Mouse (Mus musculus) gastrocnemius, postnatal 10 days (tissue): ENCODE results near the gene Ankrd44. TPM values are rescaled to one million over a fixed set of nuclear protein-coding genes. Genes with fewer than 3 reads are reported as not detected.

Experiments
- DNase-seq: peaks from one replicate; pipeline ENCODE4 v3.0.0; 2021; ENCODE audit warnings: mixed read lengths
- total RNA-seq, 2 experiments: library from RNA; stranded (reverse); gene quantifications; 2 replicates each; pipeline ENCODE4 v1.2.3; 2021

Gene Ankrd44
- total RNA-seq, 2 experiments from 2014 or later: 14.5 to 16.9 TPM

DNA sequence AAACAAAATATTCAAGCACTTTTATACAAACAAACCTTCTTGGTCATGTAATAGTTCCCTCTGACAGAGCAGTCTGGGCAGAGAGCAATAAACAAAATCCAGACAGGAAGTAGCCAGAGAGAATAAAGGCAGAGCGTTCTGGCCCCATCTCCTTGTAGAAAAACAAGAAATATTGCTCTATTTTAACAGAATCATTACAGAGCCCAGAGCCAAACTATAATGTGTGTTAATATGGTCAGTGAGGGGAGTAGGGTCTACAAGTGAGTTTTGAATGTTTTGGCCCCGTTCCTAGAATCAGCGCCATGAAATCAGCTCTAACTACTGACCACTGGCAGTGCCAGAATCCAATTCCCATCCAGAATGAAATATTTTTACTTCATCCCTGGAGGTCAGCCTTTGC is 38.3 kb downstream of the Ankrd44 start:
- no peak for DNase-seq

DNA sequence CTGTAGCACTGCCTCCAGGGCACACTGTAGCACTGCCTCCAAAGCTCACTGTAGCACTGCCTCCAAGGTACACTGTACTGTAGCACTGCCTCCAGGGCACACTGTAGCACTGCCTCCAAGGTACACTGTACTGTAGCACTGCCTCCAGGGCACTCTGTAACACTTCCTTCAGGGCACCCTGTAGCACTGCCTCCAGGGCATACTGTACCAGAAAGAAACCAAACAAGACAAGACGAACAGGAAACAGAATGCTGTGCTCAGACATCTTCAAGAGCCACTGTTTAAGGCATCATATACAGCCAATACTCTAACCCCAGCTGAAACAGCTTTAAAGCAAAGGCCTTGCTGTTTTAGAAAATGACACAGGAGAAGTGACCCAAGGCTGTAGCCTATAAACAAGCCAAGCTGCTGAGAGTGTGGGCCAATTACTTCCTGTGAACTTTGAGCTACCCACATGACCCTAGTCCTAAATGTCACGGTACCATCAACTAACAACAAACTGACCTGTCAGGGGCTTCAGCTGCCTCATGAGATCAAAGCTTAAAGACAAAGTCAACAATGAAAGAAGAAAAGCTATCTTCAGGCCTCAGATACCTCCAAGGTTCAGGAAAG is 43.2 kb downstream of the Ankrd44 start:
- DNase-seq: no peak

DNA sequence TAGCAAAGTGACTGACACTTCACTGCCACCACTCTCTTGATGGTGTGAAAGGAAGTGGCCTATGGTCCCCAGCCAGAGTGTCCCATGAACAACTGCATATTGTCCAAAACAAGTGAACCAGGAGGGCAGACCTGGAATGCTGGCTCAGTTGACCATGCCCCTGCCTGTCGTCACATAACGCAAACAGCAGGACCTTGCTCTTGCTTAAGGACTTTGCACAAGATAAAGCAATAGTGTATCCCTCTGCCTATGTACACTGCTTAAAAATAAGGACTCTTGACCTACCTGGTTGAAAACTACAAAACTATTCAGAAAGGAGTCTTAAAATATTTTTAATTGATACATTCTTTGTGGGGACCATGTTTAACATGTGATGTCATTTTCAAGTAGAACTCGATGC is 44.7 kb downstream of the Ankrd44 start:
- no peak for DNase-seq

- DNase-seq: no peak
These were observed 48.6 kb downstream of the Ankrd44 start for GRCm38 (mm10) chr1:54877423-54878073.

- no peak for DNase-seq
These were observed 49.2 kb downstream of the Ankrd44 start for GRCm38 (mm10) chr1:54877014-54877413.

- no peak for DNase-seq
These were observed 52.1 kb downstream of the Ankrd44 start for GRCm38 (mm10) chr1:54874094-54874493.

DNA sequence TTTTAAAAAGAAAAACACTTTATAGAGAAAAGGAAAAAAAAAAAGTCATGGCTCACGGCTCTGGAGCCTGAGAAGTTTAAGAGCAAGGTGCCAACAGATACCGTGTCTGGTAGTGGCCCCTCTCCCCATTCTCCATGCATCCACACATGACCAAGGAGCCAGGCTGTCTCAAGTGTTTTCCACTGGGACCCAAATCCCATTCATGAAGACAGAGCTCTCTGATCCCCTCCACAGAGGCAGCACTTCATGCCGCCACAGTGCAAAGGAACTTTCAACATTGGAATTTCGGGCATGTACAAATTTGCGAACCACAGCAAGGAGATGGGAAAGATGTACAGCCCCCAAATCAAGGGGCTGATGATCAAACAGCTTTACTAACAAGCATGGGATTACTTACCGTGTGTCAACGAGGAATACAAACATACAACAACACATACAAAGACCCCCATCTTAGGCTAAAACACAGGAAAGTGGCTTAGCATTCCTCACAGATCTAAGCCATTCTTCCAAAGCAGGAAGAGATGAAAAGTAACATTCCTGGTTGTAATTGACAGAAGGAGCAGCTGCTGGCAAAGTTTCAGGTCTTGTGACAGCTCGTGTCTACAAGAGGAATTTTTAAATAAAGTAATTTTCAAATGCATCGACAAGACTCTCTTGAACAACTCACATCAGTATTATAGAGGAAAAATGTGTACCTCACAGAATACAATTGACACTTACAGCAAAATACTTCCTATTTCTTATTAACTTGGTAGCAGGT is 53.1 kb downstream of the Ankrd44 start:
- DNase-seq: no peak

- DNase-seq: no peak
These were observed 54.9 kb downstream of the Ankrd44 start for GRCm38 (mm10) chr1:54871321-54871720.

DNA sequence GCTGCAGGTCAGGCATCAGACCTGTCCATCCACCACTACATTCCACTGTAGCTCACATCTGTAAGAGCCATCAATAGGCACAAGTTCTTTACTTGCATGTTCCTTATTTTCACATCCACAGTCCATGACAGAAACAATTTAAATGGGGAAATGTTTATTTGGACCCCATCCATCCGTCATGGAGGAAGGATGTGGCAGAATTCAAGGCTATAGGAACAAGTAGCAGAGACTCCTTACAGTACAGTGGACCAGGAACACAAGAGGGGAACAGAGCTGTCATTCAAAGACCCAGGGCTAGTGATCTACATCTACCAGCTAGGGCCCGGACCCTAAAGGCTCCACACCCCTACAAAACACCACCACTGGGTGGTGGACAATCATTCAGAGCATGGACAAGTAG is 55.6 kb downstream of the Ankrd44 start:
- no peak for DNase-seq

GRCm38 (mm10) chr1:54867226-54867625 is 59.0 kb downstream of the Ankrd44 start:
- no peak for DNase-seq

- no peak for DNase-seq
These were observed 60.1 kb downstream of the Ankrd44 start for GRCm38 (mm10) chr1:54866131-54866530.

DNA sequence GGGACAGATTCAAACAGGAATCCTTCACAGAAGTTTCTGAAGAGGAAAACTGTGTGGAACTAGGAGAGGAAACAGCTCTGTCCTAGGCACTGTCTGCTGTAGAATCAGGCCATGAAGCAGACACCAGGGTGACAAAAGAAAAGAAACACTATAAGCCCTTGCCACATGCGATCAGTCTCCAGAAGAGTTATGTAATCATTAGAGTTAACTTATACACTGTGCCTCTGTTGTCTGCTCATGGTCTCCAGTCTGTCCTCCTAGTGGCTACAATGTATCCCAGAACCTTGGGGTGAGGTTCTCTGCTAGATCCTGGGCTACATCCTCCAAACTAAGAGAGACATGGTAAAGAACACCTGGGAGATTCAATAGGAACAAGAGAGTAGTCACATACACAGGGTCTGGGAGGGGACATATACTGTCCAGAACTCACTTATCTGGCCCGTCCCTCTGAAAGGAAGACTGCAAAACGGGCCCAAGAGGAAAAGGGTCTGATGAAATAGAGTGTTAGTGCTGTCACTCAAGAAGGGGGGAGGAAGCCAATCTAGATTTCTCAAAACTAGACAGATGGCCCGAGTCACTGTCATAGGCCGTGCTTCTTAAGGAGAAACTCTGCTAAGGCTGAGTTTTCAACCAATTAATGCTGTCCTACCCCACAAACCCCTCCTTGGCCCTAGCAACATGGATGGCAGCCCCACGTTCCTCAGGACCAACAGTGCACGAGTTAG is 61.1 kb downstream of the Ankrd44 start:
- DNase-seq: no peak

- DNase-seq: no peak
These were observed 65.8 kb downstream of the Ankrd44 start for GRCm38 (mm10) chr1:54860361-54860760.

- no peak for DNase-seq
These were observed 66.3 kb downstream of the Ankrd44 start for GRCm38 (mm10) chr1:54859876-54860275.

DNA sequence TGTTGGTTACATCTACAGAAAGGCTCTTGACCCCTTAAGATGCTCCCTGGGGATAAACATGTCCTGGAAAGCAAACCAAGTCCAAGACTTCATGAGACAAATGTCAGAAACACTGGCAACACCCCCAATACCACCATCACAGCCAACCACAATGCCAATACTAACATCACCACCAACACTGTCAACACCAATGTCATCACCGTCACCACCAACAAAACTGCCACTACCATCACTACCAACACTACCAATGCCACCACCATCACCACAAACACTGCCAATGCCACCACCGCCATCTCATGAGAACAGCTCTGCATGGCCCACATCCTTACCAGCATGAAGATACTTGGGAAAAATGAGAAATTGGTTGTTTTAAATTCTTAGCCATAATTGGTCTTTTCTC is 67.3 kb downstream of the Ankrd44 start:
- no peak for DNase-seq

DNA sequence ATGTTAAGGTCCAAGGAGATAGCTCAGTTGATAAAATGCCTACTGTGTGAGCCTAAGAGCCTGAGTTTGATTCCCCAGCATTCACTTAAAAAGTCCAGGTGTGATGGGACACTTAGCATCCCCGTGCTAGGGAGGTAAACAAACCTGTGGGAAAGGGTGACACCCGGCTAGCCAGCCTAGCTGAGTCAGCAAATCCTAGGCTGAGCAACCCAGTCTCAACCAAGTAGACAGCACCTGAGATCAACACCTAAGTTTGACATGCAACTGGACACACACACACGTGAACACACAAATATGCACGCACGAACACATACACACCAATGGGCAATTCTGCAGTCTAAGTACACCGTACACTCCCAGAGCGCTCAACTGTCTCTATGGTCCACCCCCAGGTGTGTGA is 69.7 kb downstream of the Ankrd44 start:
- DNase-seq: no peak

- DNase-seq: no peak
These were observed 70.2 kb downstream of the Ankrd44 start for GRCm38 (mm10) chr1:54855970-54856369.

DNA sequence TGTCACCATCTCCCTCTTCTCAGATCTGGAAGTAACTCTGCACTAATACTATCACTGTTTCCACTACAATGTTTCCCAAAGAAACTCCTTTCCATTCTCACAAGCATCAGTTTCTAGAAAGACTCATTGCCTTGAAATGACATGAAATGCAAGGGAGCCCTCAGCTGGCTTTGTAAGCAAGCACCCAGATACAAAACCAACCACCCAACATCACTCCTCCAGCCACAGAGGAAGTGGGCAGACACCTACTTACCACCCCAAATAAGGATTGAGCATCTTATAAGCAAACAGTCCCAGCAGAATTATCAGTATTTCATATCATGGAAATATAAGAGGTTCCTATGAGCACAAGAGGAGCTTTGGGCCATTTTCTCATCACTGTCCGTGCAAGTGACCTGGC is 71.8 kb downstream of the Ankrd44 start:
- no peak for DNase-seq

DNA sequence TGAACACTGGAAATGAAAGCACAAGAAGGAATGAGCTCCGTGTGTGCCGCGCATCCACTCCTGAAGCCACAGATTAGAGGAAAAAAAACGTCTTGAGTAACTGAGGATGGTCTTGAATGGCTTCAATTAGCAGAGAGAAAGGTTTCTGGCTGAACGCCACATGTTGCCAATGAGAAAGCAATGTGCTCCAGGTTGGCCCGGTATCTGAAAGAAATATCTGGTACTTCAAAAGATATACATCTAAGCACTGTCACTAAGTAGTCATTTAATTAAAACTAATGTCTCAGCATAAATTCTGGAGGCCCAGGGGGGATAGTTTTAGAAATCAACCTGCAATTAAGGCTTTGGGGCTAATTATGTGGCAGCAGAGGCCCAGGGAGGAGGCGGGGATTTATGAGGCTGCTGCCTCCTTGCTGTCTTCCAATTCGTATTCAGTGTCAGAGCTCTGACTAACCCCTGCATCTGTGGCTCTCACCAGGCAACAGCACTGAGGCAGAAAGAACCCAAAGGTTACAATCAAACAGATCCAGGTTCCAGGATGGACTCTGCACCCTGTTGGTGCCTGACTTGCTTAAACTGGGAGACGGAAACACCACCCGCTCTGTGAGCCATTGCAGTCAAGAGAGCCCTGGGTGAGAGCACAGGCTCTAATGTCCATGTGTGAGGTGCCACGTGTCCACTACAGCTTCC is 72.7 kb downstream of the Ankrd44 start:
- no peak for DNase-seq

DNA sequence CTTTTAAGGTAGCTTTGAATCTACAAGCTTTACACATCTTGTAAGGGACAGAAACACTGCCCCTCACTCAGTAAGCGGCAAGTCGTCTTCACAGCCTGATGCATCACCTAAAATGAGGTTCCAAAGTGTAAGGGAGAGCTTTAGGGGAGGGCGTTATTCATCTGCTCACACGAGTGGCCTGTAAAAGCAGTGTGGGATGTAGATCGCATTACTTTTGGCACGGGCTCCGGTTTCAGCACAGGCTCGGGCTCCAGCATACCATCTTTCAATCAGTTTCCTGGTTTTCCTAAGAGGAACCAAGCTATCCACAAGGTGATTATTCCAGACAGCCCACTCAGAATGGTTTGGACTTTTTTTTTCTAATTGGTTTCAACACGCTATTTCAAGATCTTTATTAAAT is 74.6 kb downstream of the Ankrd44 start:
- no peak for DNase-seq

DNA sequence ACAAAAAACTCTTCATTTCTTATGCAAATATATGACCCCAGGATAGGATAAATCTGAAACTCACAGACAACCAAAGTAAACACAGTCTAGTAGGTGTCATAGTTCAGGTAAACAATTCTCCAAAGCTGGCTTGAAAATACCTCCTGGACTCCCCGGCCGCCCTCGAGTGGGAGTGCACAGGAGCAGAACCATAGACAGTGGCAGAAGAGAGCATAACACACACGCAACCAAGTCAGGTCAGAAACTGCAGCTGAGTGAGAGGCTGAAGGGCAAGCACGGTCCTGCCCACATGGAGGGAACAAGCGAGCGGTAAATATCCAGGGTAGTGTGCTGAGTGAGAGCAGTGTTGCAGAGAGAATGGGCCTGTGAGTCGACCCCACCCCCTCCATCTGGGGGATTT is 76.1 kb downstream of the Ankrd44 start:
- DNase-seq: no peak

GRCm38 (mm10) chr1:54847238-54847637 is 78.9 kb downstream of the Ankrd44 start:
- no peak for DNase-seq
